In genomic region chr16:11568095-11568494, GRCm38 (mm10) we compare ENCODE assay signal across 13 mouse cellular contexts.
A peak's percentile ranks its signal among the peaks of the same experiment; 100 is the strongest.
DNase-seq lines count a peak whose midpoint lies in the region; ATAC-seq and TF ChIP-seq lines count a peak whose summit lies in the region.
"Had no signal": no experiment of that assay in that cellular context is flagged by ENCODE, and none has a peak within 500 bp of the region (broad histone marks: within the 10 kb centered on the region; RNA-seq: fewer than 3 reads in every experiment).

No protein-coding gene starts in this region.

- 62% methylated on average over 4 of the region's 4 CpGs for WGBS in limb, embryonic 14.5 days
- 58% methylated on average over 4 of the region's 4 CpGs for WGBS in hindbrain, embryonic 16.5 days
- WGBS in forebrain, embryonic 12.5 days = 76% methylated on average over 4 of the region's 4 CpGs

- intact Hi-C loops in heart, postnatal 36 days (cut with DNase I) = no loop called here

- no peak overlapping the region for H3K9ac ChIP-seq in limb, embryonic 14.5 days (ENCODE audit: low read depth, low read length, severe bottlenecking)
- no peak overlapping the region for H3K9ac ChIP-seq in hindbrain, embryonic 16.5 days (ENCODE audit: low read depth, low read length)
- no peak overlapping the region for H3K9ac ChIP-seq in forebrain, embryonic 12.5 days

- no peaks in the 10 kb centered on the region for H3K27me3 ChIP-seq in limb, embryonic 14.5 days (ENCODE audit: control insufficient read depth, insufficient read depth, low read length)
- H3K27me3 ChIP-seq in hindbrain, embryonic 16.5 days (replicated peaks; ENCODE audit: control insufficient read depth, insufficient read depth, low read length) = no peaks in the 10 kb centered on the region
- no peaks in the 10 kb centered on the region for H3K27me3 ChIP-seq in forebrain, embryonic 12.5 days

- no peaks in the 10 kb centered on the region for H3K9me3 ChIP-seq in limb, embryonic 14.5 days (ENCODE audit: control insufficient read depth, low read length)
- H3K9me3 ChIP-seq in hindbrain, embryonic 16.5 days (ENCODE audit: control insufficient read depth, low read length) = no peaks in the 10 kb centered on the region
- no peaks in the 10 kb centered on the region for H3K9me3 ChIP-seq in forebrain, embryonic 12.5 days

- TF ChIP-seq POLR2A in limb, embryonic 14.5 days (IDR thresholded peaks at IDR 0.05; ENCODE audit: borderline replicate concordance, extremely low read depth, insufficient read depth, insufficient read length) = no peak

- no peak overlapping the region for H3K4me2 ChIP-seq in limb, embryonic 14.5 days (replicated peaks; ENCODE audit: low read depth, low read length, severe bottlenecking)
- H3K4me2 ChIP-seq in hindbrain, embryonic 16.5 days (ENCODE audit: low read length) = no peak overlapping the region
- no peak overlapping the region for H3K4me2 ChIP-seq in forebrain, embryonic 12.5 days
- H3K4me2 ChIP-seq: liver, embryonic 11.5 days; midbrain, embryonic 11.5 days had no signal

- DNase-seq in heart, adult 11 months = peak; percentile 82
- DNase-seq in heart, postnatal 36 days = no peak
- DNase-seq in right cerebral cortex, adult 2 months (ENCODE audit: low spot score in 2 of 2) = peak; percentile 46 to 53
- DNase-seq in right cerebral cortex, postnatal 14 days = no peak
- peak; percentile 22 for DNase-seq in limb, embryonic 14.5 days (ENCODE audit: low spot score)
- no peak for DNase-seq in adipocyte (ENCODE audit: low spot score)
- DNase-seq: cerebellum, adult 2 months; thymus, postnatal 25 days had no signal

- H3K4me3 ChIP-seq in limb, embryonic 14.5 days (replicated peaks; ENCODE audit: low read length) = no peak overlapping the region
- H3K4me3 ChIP-seq in hindbrain, embryonic 16.5 days (ENCODE audit: low read length) = no peak overlapping the region
- no peak overlapping the region for H3K4me3 ChIP-seq in forebrain, embryonic 12.5 days (replicated peaks)

- no peak overlapping the region for H3K27ac ChIP-seq in limb, embryonic 14.5 days (replicated peaks; ENCODE audit: low read depth, low read length)
- no peak overlapping the region for H3K27ac ChIP-seq in hindbrain, embryonic 16.5 days (ENCODE audit: low read depth, low read length)
- H3K27ac ChIP-seq in forebrain, embryonic 12.5 days = no peak overlapping the region

- H3K36me3 ChIP-seq in limb, embryonic 14.5 days (ENCODE audit: control insufficient read depth, insufficient read depth, low read length) = no peaks in the 10 kb centered on the region
- H3K36me3 ChIP-seq in hindbrain, embryonic 16.5 days (ENCODE audit: control insufficient read depth, insufficient read depth, low read length) = 0 out of 2 replicates have a peak, but pooled peaks cover 2% of the 10 kb centered on the region
- H3K36me3 ChIP-seq in forebrain, embryonic 12.5 days (replicated peaks) = no peaks in the 10 kb centered on the region

- no peaks in the 10 kb centered on the region for H3K4me1 ChIP-seq in limb, embryonic 14.5 days (ENCODE audit: control insufficient read depth, insufficient read depth, low read length)
- H3K4me1 ChIP-seq in hindbrain, embryonic 16.5 days (ENCODE audit: control insufficient read depth, insufficient read depth, low read depth, low read length) = peaks cover 4% of the 10 kb centered on the region
- no peaks in the 10 kb centered on the region for H3K4me1 ChIP-seq in forebrain, embryonic 12.5 days

- 0 out of 2 replicates have a peak, but pooled peaks have one; percentile 57 for ATAC-seq in limb, embryonic 14.5 days (ENCODE audit: low FRiP score, low read depth)
- no peak for ATAC-seq in hindbrain, embryonic 16.5 days
- ATAC-seq in forebrain, embryonic 12.5 days (ENCODE audit: low FRiP score) = no peak
- ATAC-seq: lung, postnatal 0 days had no signal

Comparison
In these comparisons a context has a peak if more than half of its experiments do, and no peak if none do; other contexts are left out.
1. DNase-seq: peak in heart, adult 11 months (single experiment), right cerebral cortex, adult 2 months (2 of 2) and limb, embryonic 14.5 days (single experiment); none in heart, postnatal 36 days (0 of 2), right cerebral cortex, postnatal 14 days (single experiment) and adipocyte (single experiment).